Mouse (Mus musculus): ENCODE results near the gene Ints7.
A peak's percentile ranks its signal among the peaks of the same experiment; 100 is the strongest.

Ints7 gene

GRCm38 (mm10) chr1:191634116-191634515, 58.7 kb downstream of the Ints7 start:
- no peak for DNase-seq

- DNase-seq, result no peak
Observed at GRCm38 (mm10) chr1:191638404-191638803, 63.0 kb downstream of the Ints7 start.

- no peak for DNase-seq
Observed at GRCm38 (mm10) chr1:191639200-191639807, 63.9 kb downstream of the Ints7 start.

- DNase-seq, result no peak
Observed at GRCm38 (mm10) chr1:191640146-191640545, 64.7 kb downstream of the Ints7 start.

- DNase-seq, result no peak
Observed at GRCm38 (mm10) chr1:191640848-191641247, 65.4 kb downstream of the Ints7 start.

- DNase-seq, result peak; percentile 34
Observed at GRCm38 (mm10) chr1:191641438-191641837, 66.0 kb downstream of the Ints7 start.

GRCm38 (mm10) chr1:191642903-191643302, 67.5 kb downstream of the Ints7 start:
- peak; percentile 16 for DNase-seq

- DNase-seq, result no peak
Observed at GRCm38 (mm10) chr1:191645921-191646320, 70.5 kb downstream of the Ints7 start.

- no peak for DNase-seq
Observed at GRCm38 (mm10) chr1:191647590-191647989, 72.2 kb downstream of the Ints7 start.

GRCm38 (mm10) chr1:191659441-191659840, 84.0 kb downstream of the Ints7 start:
- DNase-seq, result no peak

- DNase-seq, result no peak
Observed at GRCm38 (mm10) chr1:191661019-191661796, 85.8 kb downstream of the Ints7 start.

GRCm38 (mm10) chr1:191662178-191662898, 86.9 kb downstream of the Ints7 start:
- no peak for DNase-seq

GRCm38 (mm10) chr1:191662899-191663500, 87.6 kb downstream of the Ints7 start:
- DNase-seq, result no peak

- DNase-seq, result no peak
Observed at GRCm38 (mm10) chr1:191663603-191664002, 88.2 kb downstream of the Ints7 start.

GRCm38 (mm10) chr1:191666351-191666750, 90.9 kb downstream of the Ints7 start:
- no peak for DNase-seq

- no peak for DNase-seq
Observed at GRCm38 (mm10) chr1:191668030-191668429, 92.6 kb downstream of the Ints7 start.

All from retina, postnatal 1 day (tissue).